Mouse (Mus musculus) lung, postnatal 4 days (tissue): ENCODE data around the gene Tmem116.
"Not testable (repeated sequence)": the region's sequence is repeated elsewhere in the genome, so short reads cannot be mapped to it uniquely, and the experiment has no call there.

Experiments used
- DNase-seq, 2 experiments: peaks; one replicate each; pipeline ENCODE4 v3.0.0; 2021

Gene Tmem116

GRCm38 (mm10) chr5:121462967-121463366 lies 11.3 kb downstream of the Tmem116 start:
- peak; percentile 30 to 63 for DNase-seq

- DNase-seq = no peak
Measured at GRCm38 (mm10) chr5:121463601-121464250, 12.0 kb downstream of the Tmem116 start.

GRCm38 (mm10) chr5:121469566-121469965 lies 17.9 kb downstream of the Tmem116 start:
- no peak for DNase-seq

- no peak for DNase-seq
Measured at GRCm38 (mm10) chr5:121472411-121472810, 20.7 kb downstream of the Tmem116 start.

GRCm38 (mm10) chr5:121474610-121475009 lies 22.9 kb downstream of the Tmem116 start:
- DNase-seq = peak in 1 of 2 experiments; percentile 48

- no peak for DNase-seq
Measured at GRCm38 (mm10) chr5:121476040-121476439, 24.3 kb downstream of the Tmem116 start.

- peak in 1 of 2 experiments; percentile 41 for DNase-seq
Measured at GRCm38 (mm10) chr5:121477680-121478079, 26.0 kb downstream of the Tmem116 start.

- DNase-seq = no peak
Measured at GRCm38 (mm10) chr5:121484801-121485200, 33.1 kb downstream of the Tmem116 start.

- no peak for DNase-seq
Measured at GRCm38 (mm10) chr5:121493305-121493704, 41.6 kb downstream of the Tmem116 start.

GRCm38 (mm10) chr5:121500719-121501118 lies 49.0 kb downstream of the Tmem116 start:
- no peak for DNase-seq

- peak in 1 of 2 experiments; percentile 11 for DNase-seq
Measured at GRCm38 (mm10) chr5:121501424-121501996, 49.8 kb downstream of the Tmem116 start.

GRCm38 (mm10) chr5:121503231-121503630 lies 51.5 kb downstream of the Tmem116 start, which contains the start of gene Adam1b:
Gene Adam1b, minus strand, starts transcription at chr5:121503435.
- DNase-seq = no peak

- DNase-seq = no peak
Measured at GRCm38 (mm10) chr5:121506846-121507245, 55.2 kb downstream of the Tmem116 start.

- DNase-seq = no peak
Measured at GRCm38 (mm10) chr5:121510009-121510408, 58.3 kb downstream of the Tmem116 start.

- no peak for DNase-seq
Measured at GRCm38 (mm10) chr5:121518983-121519382, 67.3 kb downstream of the Tmem116 start.

GRCm38 (mm10) chr5:121519758-121520157 lies 68.1 kb downstream of the Tmem116 start:
- DNase-seq = not testable (repeated sequence)

GRCm38 (mm10) chr5:121525774-121526450 lies 74.2 kb downstream of the Tmem116 start:
- peak; percentile 40 to 76 for DNase-seq

GRCm38 (mm10) chr5:121526526-121526925 lies 74.8 kb downstream of the Tmem116 start:
- no peak for DNase-seq

- peak; percentile 11 to 61 for DNase-seq
Measured at GRCm38 (mm10) chr5:121526961-121527360, 75.3 kb downstream of the Tmem116 start.

- DNase-seq = no peak
Measured at GRCm38 (mm10) chr5:121534521-121534920, 82.8 kb downstream of the Tmem116 start.

GRCm38 (mm10) chr5:121535116-121535515 lies 83.4 kb downstream of the Tmem116 start:
- no peak for DNase-seq

GRCm38 (mm10) chr5:121536921-121537555 lies 85.3 kb downstream of the Tmem116 start:
- no peak for DNase-seq

GRCm38 (mm10) chr5:121537588-121537987 lies 85.9 kb downstream of the Tmem116 start:
- no peak for DNase-seq
